Mouse (Mus musculus): ENCODE data around the gene Ramp1. TPM values are rescaled to one million over a fixed set of nuclear protein-coding genes. Genes with fewer than 3 reads are reported as not detected.
A peak's percentile ranks its signal among the peaks of the same experiment; 100 is the strongest.

Ramp1 gene
- polyA plus RNA-seq, 1 experiment from 2014 or later, result 21.7 TPM

DNA sequence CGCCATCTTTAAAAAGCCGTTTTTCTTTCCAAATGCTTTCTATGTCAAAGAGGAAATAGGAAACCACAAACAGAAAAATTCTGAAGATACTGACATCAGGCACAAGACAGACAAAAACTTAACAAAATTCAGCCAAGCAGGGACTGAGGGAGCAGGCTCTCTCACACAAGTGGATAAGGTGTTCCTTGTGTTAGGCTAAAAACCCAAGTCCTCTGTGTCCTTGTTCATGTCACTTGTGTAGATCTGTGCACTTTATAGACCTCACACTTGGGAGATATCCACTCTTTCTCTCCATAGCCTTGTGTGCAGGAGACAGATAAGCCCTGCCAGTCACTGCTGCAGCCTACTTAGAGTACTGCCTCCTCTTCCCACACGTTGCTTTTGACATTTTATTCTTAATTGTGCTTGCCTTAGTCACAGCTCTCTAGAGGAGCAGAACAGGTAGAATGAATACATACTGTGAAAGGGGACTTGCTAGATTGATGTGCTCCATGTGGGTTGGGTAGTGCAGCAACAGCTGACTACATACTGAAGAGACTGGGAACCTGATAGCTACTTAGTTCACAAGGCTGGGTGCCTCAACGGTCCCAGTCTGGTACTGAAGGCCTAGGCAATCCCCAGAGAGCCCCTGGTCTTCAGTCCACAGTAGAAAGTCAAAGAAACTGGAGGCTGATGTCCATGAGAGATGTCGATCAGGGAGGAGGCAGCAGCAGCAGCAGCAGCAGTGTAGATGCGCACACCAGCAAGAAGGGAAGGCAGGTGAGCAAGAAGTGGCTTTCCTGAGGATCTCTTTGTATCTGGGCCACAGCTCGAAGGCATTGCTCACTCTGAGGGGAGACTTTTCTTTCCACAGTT is 8.4 kb downstream of the Ramp1 start:
- 83% methylated on average over 7 of the region's 7 CpGs for WGBS
- no peaks in the 10 kb centered on the region for H3K4me1 ChIP-seq (ENCODE audit: control insufficient read depth, insufficient read depth, low read length)
- no peak overlapping the region for H3K4me2 ChIP-seq (ENCODE audit: low read depth, low read length)
- no peaks in the 10 kb centered on the region for H3K9me3 ChIP-seq (ENCODE audit: control insufficient read depth, low read length)
- no peak overlapping the region for H3K27ac ChIP-seq (replicated peaks; ENCODE audit: low read depth, low read length)
- ATAC-seq (ENCODE audit: low read depth), result no peak
- H3K36me3 ChIP-seq (ENCODE audit: control insufficient read depth, insufficient read depth, low read length), result no peaks in the 10 kb centered on the region
- no peak overlapping the region for H3K4me3 ChIP-seq (ENCODE audit: low read depth, low read length)
- no peak for DNase-seq (ENCODE audit: low spot score)
- no peaks in the 10 kb centered on the region for H3K27me3 ChIP-seq (replicated peaks; ENCODE audit: control insufficient read depth, insufficient read depth, low read length)
- no peak overlapping the region for H3K9ac ChIP-seq (ENCODE audit: low read depth, low read length)

DNA sequence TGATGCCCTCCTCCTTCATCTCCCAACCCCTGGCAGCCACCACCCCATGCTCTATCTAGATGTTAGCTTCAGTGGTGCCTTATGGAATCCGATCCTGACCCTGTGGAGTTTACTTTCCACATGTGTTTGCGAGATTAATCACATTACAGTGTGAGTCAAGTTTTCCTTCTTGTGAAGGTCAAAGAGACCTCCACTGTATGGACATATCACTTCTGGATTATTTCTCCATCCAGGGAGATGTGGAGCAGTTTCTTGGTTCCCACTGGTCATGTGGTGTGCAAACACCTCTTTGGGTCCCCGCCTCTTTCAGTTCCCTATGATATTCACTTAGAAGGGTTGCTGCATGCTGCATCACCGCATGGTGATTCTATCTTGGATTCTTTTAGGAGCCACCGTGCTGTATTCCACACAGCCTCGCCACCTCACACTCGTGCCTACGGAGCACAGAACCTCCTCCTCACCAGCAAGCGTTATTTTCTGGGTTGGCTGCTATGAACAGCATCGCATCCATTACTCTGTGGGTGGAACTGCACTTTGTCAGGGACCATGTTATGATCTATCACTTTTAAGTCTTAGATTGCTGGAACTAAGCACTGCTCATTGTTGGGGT is 9.3 kb downstream of the Ramp1 start:
- WGBS, result 89% methylated on average over 10 of the region's 10 CpGs

DNA sequence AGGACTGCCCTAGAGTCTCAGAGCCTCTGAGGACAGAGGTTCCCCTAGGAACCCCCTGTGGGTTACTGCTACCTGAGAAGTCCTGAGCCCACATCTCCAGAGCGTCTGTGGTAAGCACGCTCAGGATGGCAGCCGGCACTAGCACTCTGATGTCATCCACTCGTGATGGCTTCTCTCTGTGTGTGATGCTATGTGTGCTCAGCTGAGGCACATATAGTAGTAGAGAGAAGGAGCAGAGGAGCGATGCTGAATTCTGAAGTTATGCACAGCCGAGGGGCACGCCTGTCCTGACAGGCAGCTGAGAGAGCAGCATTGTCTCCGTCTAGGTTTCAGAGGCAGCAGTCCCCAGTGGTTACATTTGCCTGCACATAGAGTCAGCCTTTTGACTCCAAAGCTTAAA is 12.6 kb downstream of the Ramp1 start:
- no peaks in the 10 kb centered on the region for H3K4me1 ChIP-seq (ENCODE audit: control insufficient read depth, insufficient read depth, low read length)
- H3K9me3 ChIP-seq (ENCODE audit: control insufficient read depth, low read length), result no peaks in the 10 kb centered on the region
- no peak overlapping the region for H3K27ac ChIP-seq (replicated peaks; ENCODE audit: low read depth, low read length)
- no peaks in the 10 kb centered on the region for H3K27me3 ChIP-seq (replicated peaks; ENCODE audit: control insufficient read depth, insufficient read depth, low read length)
- H3K4me3 ChIP-seq (ENCODE audit: low read depth, low read length), result no peak overlapping the region
- H3K36me3 ChIP-seq (ENCODE audit: control insufficient read depth, insufficient read depth, low read length), result no peaks in the 10 kb centered on the region
- DNase-seq (ENCODE audit: low spot score) (peak; percentile 28), ATAC-seq (ENCODE audit: low read depth) (no peak)
- WGBS, result 66% methylated on average over 7 of the region's 8 CpGs
- H3K4me2 ChIP-seq (ENCODE audit: low read depth, low read length), result no peak overlapping the region
- no peak overlapping the region for H3K9ac ChIP-seq (ENCODE audit: low read depth, low read length)

More for the DNA sequence above, 9.3 kb downstream of the Ramp1 start:
- Histone ChIP-seq H3K9ac (ENCODE audit: low read depth, low read length) (no peak overlapping the region), H3K9me3 (ENCODE audit: control insufficient read depth, low read length) (no peaks in the 10 kb centered on the region), H3K4me2 (ENCODE audit: low read depth, low read length) (no peak overlapping the region), H3K27me3 (replicated peaks; ENCODE audit: control insufficient read depth, insufficient read depth, low read length) (no peaks in the 10 kb centered on the region), H3K27ac (replicated peaks; ENCODE audit: low read depth, low read length) (no peak overlapping the region), H3K4me1 (ENCODE audit: control insufficient read depth, insufficient read depth, low read length) (no peaks in the 10 kb centered on the region), H3K4me3 (ENCODE audit: low read depth, low read length) (no peak overlapping the region), H3K36me3 (ENCODE audit: control insufficient read depth, insufficient read depth, low read length) (no peaks in the 10 kb centered on the region)
- DNase-seq (ENCODE audit: low spot score) (no peak), ATAC-seq (ENCODE audit: low read depth) (no peak)

DNA sequence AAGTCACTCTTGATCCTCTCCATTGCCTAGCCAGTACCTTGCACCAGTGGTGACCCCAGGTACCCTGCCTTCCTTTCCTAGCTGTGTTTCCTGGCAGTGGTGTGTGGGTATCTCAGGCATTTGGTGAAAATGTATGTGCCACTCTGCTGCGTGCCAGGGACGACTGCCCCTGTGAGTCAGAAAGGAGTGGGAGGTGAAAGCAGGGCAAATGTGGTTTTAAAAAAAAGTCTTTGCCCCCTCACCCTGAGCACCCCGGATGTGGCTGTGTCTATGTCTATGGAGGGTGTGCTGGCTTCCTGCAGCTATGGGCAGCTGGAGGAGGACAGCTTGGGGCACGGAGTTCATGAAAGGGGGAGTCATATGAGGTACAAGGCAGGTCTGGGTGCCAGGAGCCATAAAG is 13.6 kb downstream of the Ramp1 start:
- Histone ChIP-seq H3K27me3 (replicated peaks; ENCODE audit: control insufficient read depth, insufficient read depth, low read length) (no peaks in the 10 kb centered on the region), H3K9ac (ENCODE audit: low read depth, low read length) (no peak overlapping the region), H3K4me3 (ENCODE audit: low read depth, low read length) (no peak overlapping the region), H3K4me1 (ENCODE audit: control insufficient read depth, insufficient read depth, low read length) (no peaks in the 10 kb centered on the region), H3K9me3 (ENCODE audit: control insufficient read depth, low read length) (no peaks in the 10 kb centered on the region), H3K27ac (replicated peaks; ENCODE audit: low read depth, low read length) (no peak overlapping the region), H3K4me2 (ENCODE audit: low read depth, low read length) (no peak overlapping the region), H3K36me3 (ENCODE audit: control insufficient read depth, insufficient read depth, low read length) (no peaks in the 10 kb centered on the region)
- WGBS, result 86% methylated on average over 4 of the region's 4 CpGs
- DNase-seq (ENCODE audit: low spot score) (no peak), ATAC-seq (ENCODE audit: low read depth) (no peak)

DNA sequence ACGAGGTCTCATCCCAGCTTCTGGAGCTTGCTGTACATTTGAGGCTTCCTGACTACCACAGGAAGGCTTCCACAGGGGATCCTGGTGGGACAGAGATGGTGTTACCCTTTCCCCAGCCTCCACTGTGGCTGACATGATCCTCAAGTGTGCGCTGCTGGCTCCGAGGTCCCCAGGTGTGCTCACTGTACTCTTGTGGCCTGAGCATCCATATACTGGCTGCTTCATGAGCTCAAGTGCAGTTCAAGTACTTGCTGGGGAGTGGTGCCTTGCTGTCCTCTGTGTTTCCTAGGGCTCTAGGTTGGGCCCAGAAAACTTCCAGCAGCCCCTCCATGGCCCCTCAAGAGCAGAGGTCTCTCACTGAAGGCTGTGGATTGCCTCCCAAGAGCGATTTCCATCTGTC is 14.1 kb downstream of the Ramp1 start:
- 93% methylated on average over 4 of the region's 4 CpGs for WGBS

DNA sequence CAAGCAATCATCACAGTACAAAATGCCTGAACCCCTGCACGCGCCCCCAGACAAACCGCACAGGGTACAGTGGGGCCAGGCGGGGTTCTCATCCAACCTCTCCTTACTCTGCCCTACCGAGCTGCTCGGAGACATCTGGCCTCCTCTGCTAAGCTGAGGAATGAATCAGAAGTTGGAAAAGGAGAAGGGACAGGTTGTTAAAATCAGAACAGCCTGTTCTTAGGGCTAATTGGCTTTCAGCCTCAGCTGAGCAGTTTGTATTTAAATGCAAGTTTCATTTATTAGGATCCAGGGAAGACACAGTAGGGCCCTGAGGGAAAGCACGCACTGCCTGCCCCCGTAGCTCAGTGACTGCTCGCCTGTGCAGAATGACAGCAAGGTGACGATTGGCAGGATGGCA is 20.2 kb downstream of the Ramp1 start:
- WGBS, result 81% methylated on average over 10 of the region's 10 CpGs
- Histone ChIP-seq H3K36me3 (ENCODE audit: control insufficient read depth, insufficient read depth, low read length) (no peaks in the 10 kb centered on the region), H3K9ac (ENCODE audit: low read depth, low read length) (no peak overlapping the region), H3K27ac (replicated peaks; ENCODE audit: low read depth, low read length) (no peak overlapping the region), H3K4me3 (ENCODE audit: low read depth, low read length) (no peak overlapping the region), H3K4me2 (ENCODE audit: low read depth, low read length) (no peak overlapping the region), H3K4me1 (ENCODE audit: control insufficient read depth, insufficient read depth, low read length) (no peaks in the 10 kb centered on the region), H3K27me3 (replicated peaks; ENCODE audit: control insufficient read depth, insufficient read depth, low read length) (no peaks in the 10 kb centered on the region), H3K9me3 (ENCODE audit: control insufficient read depth, low read length) (no peaks in the 10 kb centered on the region)
- no peak for ATAC-seq (ENCODE audit: low read depth)
- no peak for DNase-seq (ENCODE audit: low spot score)

More for the DNA sequence above, 14.1 kb downstream of the Ramp1 start:
- no peaks in the 10 kb centered on the region for H3K27me3 ChIP-seq (replicated peaks; ENCODE audit: control insufficient read depth, insufficient read depth, low read length)
- H3K36me3 ChIP-seq (ENCODE audit: control insufficient read depth, insufficient read depth, low read length), result no peaks in the 10 kb centered on the region
- H3K4me1 ChIP-seq (ENCODE audit: control insufficient read depth, insufficient read depth, low read length), result no peaks in the 10 kb centered on the region
- H3K27ac ChIP-seq (replicated peaks; ENCODE audit: low read depth, low read length), result no peak overlapping the region
- H3K9me3 ChIP-seq (ENCODE audit: control insufficient read depth, low read length), result no peaks in the 10 kb centered on the region
- ATAC-seq (ENCODE audit: low read depth) (no peak), DNase-seq (ENCODE audit: low spot score) (no peak)
- no peak overlapping the region for H3K4me2 ChIP-seq (ENCODE audit: low read depth, low read length)
- H3K4me3 ChIP-seq (ENCODE audit: low read depth, low read length), result no peak overlapping the region
- H3K9ac ChIP-seq (ENCODE audit: low read depth, low read length), result no peak overlapping the region

DNA sequence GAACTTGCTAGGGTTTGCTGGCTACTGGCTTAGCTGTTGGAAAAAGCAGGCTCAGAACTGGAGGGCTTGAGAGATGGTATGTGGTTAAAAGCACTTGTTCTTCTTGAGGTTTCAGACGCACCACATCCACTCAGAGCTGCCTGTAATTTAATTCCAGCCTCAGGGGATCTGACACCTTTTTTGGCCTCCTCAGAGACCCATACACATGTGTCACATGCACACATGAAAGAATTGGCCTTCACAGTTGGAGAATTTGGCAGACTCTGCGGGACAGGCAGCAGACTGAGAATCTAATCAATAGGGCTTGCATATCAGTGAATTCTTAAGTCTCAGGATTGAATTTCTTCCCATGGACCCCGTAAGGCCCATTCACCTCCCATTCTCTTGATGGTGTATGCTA is 21.5 kb downstream of the Ramp1 start:
- Histone ChIP-seq H3K9ac (ENCODE audit: low read depth, low read length) (no peak overlapping the region), H3K4me1 (ENCODE audit: control insufficient read depth, insufficient read depth, low read length) (no peaks in the 10 kb centered on the region), H3K27ac (replicated peaks; ENCODE audit: low read depth, low read length) (no peak overlapping the region), H3K4me2 (ENCODE audit: low read depth, low read length) (no peak overlapping the region), H3K9me3 (ENCODE audit: control insufficient read depth, low read length) (no peaks in the 10 kb centered on the region), H3K27me3 (replicated peaks; ENCODE audit: control insufficient read depth, insufficient read depth, low read length) (no peaks in the 10 kb centered on the region), H3K4me3 (ENCODE audit: low read depth, low read length) (no peak overlapping the region), H3K36me3 (ENCODE audit: control insufficient read depth, insufficient read depth, low read length) (no peaks in the 10 kb centered on the region)
- WGBS, result 26% methylated on average over 3 of the region's 3 CpGs
- DNase-seq (ENCODE audit: low spot score) (peak; percentile 19), ATAC-seq (ENCODE audit: low read depth) (no peak)

DNA sequence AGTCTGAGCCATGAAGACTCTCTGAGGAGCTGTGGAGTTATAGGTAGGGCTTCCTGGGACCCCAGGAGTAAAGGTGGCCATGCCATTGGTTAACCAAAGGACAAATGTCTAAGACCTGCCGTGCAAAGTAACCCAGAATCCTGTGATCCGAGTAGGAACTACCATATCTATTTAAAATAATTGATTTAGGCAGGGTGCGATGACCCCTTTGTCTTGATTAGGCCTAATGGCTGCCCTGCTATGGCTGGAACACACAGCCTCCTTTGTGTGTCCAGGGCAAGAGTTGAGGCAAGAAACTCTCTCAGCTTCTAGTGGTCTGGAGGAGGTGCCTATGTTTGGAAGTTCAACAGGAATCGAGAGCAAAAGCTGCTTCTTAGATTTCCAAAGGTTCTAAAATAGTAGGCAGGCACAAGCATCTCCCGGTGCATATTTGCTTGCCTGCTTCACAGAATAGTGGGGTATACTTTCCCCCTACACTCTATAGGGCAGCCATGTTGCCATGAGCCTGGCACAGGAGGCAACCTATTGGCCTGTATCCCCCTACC is 24.7 kb downstream of the Ramp1 start:
- H3K4me1 ChIP-seq (ENCODE audit: control insufficient read depth, insufficient read depth, low read length), result 0 out of 2 replicates have a peak, but pooled peaks cover 5% of the 10 kb centered on the region
- ATAC-seq (ENCODE audit: low read depth) (no peak), DNase-seq (ENCODE audit: low spot score) (no peak)
- H3K36me3 ChIP-seq (ENCODE audit: control insufficient read depth, insufficient read depth, low read length), result no peaks in the 10 kb centered on the region
- no peak overlapping the region for H3K27ac ChIP-seq (replicated peaks; ENCODE audit: low read depth, low read length)
- no peak overlapping the region for H3K4me2 ChIP-seq (ENCODE audit: low read depth, low read length)
- no peaks in the 10 kb centered on the region for H3K9me3 ChIP-seq (ENCODE audit: control insufficient read depth, low read length)
- no peaks in the 10 kb centered on the region for H3K27me3 ChIP-seq (replicated peaks; ENCODE audit: control insufficient read depth, insufficient read depth, low read length)
- H3K9ac ChIP-seq (ENCODE audit: low read depth, low read length), result no peak overlapping the region
- no peak overlapping the region for H3K4me3 ChIP-seq (ENCODE audit: low read depth, low read length)
- 67% methylated on average over 5 of the region's 5 CpGs for WGBS

Data from embryonic facial prominence, embryonic 14.5 days (tissue).